Mouse (Mus musculus): ENCODE measurements around the gene Vars2.

Vars2 gene

GRCm38 (mm10) chr17:35633992-35634391 is 33.4 kb downstream of the Vars2 start:
- no peak for DNase-seq (ENCODE audit: low spot score)

DNA sequence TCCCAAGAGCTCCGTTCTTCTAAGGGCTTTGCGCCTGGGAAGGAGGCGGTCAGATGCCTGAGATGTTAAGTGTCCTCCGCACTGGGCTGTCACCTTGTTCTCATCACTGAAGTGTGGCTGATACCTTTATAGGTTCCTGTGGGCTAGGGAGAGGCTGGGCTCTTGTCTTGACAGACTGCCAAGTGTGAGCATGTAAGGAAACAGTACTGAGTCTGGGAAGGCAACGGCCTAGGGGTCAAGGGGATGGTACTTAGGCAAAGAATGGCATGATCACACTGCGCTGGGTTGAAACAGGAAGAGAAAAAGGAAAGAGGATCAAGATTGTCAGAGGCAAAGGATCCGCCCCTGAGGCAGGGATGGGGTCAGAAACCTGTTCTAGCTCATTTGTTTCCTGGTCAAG is 40.9 kb downstream of the Vars2 start, which contains the start of gene Gm9573:
Gene Gm9573, minus strand, starts transcription at position 101 of the 400 bp plus-strand sequence.
- DNase-seq (ENCODE audit: low spot score) = no peak

DNA sequence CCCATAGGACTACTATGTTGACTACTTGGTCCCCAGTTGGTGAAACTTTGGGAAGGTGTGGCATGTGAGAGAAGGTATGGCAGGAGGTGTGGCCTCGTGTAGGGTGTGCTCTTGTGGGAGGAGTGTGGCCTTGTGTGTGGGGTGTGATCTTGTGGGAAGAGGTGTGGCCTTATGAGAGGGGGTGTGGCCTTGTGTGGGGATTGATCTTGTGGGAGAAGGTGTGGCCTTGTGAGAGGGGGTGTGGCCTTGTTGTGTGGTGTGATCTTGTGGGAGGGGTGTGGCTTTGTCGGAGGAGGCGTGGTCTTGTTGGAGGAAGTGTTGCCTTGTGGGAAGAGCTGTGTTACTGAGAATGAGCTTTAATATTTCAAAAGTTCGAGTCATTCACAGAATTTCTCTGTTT is 50.3 kb downstream of the Vars2 start:
- DNase-seq (ENCODE audit: low spot score) = no peak
